Mouse (Mus musculus): ENCODE results near the gene Ptbp3. TPM values are rescaled to one million over a fixed set of nuclear protein-coding genes. Genes with fewer than 3 reads are reported as not detected.
A peak's percentile ranks its signal among the peaks of the same experiment; 100 is the strongest.

The Ptbp3 gene
- 10.9 TPM for polyA plus RNA-seq (2012; fragmentation: generic; extraction: Trizol)
- long read RNA-seq, experiment 1, full-length matches to known transcripts: 10 of 17 reads
- long read RNA-seq, experiment 1, partial matches to known transcripts: 2 of 17 reads
- long read RNA-seq, experiment 1, other reads (novel, unspliced or antisense): 5 of 17 reads
- long read RNA-seq, experiment 2, full-length matches to known transcripts: 89 of 101 reads
- long read RNA-seq, experiment 2, partial matches to known transcripts: 5 of 101 reads
- long read RNA-seq, experiment 2, other reads (novel, unspliced or antisense): 7 of 101 reads

GRCm38 (mm10) chr4:59549175-59549976, at the start of gene Ptbp3:
Ptbp3 (minus strand) TSS chr4:59549364.
- H3K36me3 ChIP-seq (ENCODE audit: control insufficient read depth, insufficient read depth): no peaks in the 10 kb centered on the region
- no peaks in the 10 kb centered on the region for H3K27me3 ChIP-seq (ENCODE audit: control insufficient read depth, insufficient read depth, insufficient read length)
- H3ac ChIP-seq (ENCODE audit: control insufficient read depth, insufficient read length, low read depth): peak within 1 kb of the TSS; percentile 83
- peaks cover 42% of the 10 kb centered on the region for H3K79me3 ChIP-seq (ENCODE audit: low read depth)
- TF ChIP-seq CEBPB (IDR thresholded peaks at IDR 0.05; ENCODE audit: low read depth) (no peak), MAX (IDR thresholded peaks at IDR 0.05) (peak; percentile 96)
- peaks cover 47% of the 10 kb centered on the region for H3K79me2 ChIP-seq (ENCODE audit: control insufficient read depth, insufficient read depth)
- H3K4me3 ChIP-seq (ENCODE audit: insufficient read depth, poor library complexity, severe bottlenecking): peak within 1 kb of the TSS; percentile 78

DNA sequence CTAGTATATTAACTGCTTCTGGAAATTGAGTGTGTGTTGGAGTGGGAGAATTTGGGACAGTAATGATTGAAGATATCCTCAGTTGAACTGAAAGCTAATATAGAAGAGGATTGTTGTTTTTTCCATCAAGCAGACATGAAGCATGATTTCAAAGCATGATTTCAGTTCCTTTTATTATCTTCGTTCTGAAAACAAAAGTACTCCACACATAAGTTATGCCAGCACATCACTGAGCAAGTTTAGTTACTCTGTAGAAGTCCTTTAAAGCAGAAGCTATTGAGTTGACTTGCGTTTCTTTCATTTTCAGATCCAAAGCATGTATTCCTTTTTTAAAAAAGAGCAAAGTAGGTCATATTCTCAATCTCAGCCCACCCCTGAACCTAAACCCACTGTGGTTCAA, 47.4 kb upstream of the Ptbp3 start:
- Histone ChIP-seq H3K27me3 (ENCODE audit: control insufficient read depth, insufficient read depth, insufficient read length) (no peaks in the 10 kb centered on the region), H3K79me3 (ENCODE audit: low read depth) (no peaks in the 10 kb centered on the region)
- TF ChIP-seq MYOG (IDR thresholded peaks at IDR 0.05; ENCODE audit: control insufficient read depth, extremely low read depth, insufficient read length) (no peak), MAX (IDR thresholded peaks at IDR 0.05) (no peak), CTCF (IDR thresholded peaks at IDR 0.05; ENCODE audit: control insufficient read depth, insufficient read depth, insufficient read length) (no peak), USF1 (IDR thresholded peaks at IDR 0.05; ENCODE audit: low read depth) (no peak), CEBPB (IDR thresholded peaks at IDR 0.05; ENCODE audit: low read depth) (no peak), FOSL1 (IDR thresholded peaks at IDR 0.05; ENCODE audit: insufficient read depth, low read length, poor library complexity, severe bottlenecking) (no peak), MYOD1 (IDR thresholded peaks at IDR 0.05; ENCODE audit: control insufficient read depth, insufficient read length, low read depth) (no peak)

DNA sequence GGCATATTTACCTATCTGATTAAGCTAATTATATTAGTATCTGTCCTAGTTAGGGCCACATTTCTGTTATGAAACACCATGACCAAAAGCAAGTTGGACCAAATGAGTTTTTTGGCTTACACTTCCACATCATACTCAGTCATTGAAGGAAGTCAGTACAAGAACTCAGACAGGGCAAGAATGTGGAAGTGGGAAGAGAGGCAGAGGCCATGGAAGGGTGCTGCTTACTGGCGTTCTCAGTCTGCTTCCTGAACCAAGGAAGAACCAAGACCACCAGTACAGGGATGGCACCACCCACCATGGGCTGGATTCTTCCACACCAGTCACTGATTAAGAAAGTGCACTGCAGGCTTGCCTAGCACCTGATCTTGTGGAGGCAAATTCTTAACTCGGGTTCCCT, 45.5 kb upstream of the Ptbp3 start:
- Histone ChIP-seq H3K79me2 (ENCODE audit: control insufficient read depth, insufficient read depth) (no peaks in the 10 kb centered on the region), H3K4me3 (ENCODE audit: insufficient read depth, poor library complexity, severe bottlenecking) (no peak overlapping the region), H3K27me3 (ENCODE audit: control insufficient read depth, insufficient read depth, insufficient read length) (no peaks in the 10 kb centered on the region), H3K36me3 (ENCODE audit: control insufficient read depth, insufficient read depth) (no peaks in the 10 kb centered on the region), H3K79me3 (ENCODE audit: low read depth) (no peaks in the 10 kb centered on the region), H3ac (ENCODE audit: control insufficient read depth, insufficient read length, low read depth) (no peak overlapping the region)
- TF ChIP-seq MYOG (IDR thresholded peaks at IDR 0.05; ENCODE audit: control insufficient read depth, extremely low read depth, insufficient read length) (no peak), MYOD1 (IDR thresholded peaks at IDR 0.05; ENCODE audit: control insufficient read depth, insufficient read length, low read depth) (no peak), USF1 (IDR thresholded peaks at IDR 0.05; ENCODE audit: low read depth) (no peak), CTCF (IDR thresholded peaks at IDR 0.05; ENCODE audit: control insufficient read depth, insufficient read depth, insufficient read length) (no peak), FOSL1 (IDR thresholded peaks at IDR 0.05; ENCODE audit: insufficient read depth, low read length, poor library complexity, severe bottlenecking) (no peak), MAX (IDR thresholded peaks at IDR 0.05) (no peak), CEBPB (IDR thresholded peaks at IDR 0.05; ENCODE audit: low read depth) (no peak)

More for the DNA sequence above, 47.4 kb upstream of the Ptbp3 start:
- Histone ChIP-seq H3K4me3 (ENCODE audit: insufficient read depth, poor library complexity, severe bottlenecking) (no peak overlapping the region), H3K79me2 (ENCODE audit: control insufficient read depth, insufficient read depth) (no peaks in the 10 kb centered on the region), H3K36me3 (ENCODE audit: control insufficient read depth, insufficient read depth) (no peaks in the 10 kb centered on the region), H3ac (ENCODE audit: control insufficient read depth, insufficient read length, low read depth) (no peak overlapping the region)

GRCm38 (mm10) chr4:59587872-59588226, 38.7 kb upstream of the Ptbp3 start:
- Histone ChIP-seq H3K27me3 (ENCODE audit: control insufficient read depth, insufficient read depth, insufficient read length) (no peaks in the 10 kb centered on the region), H3K79me2 (ENCODE audit: control insufficient read depth, insufficient read depth) (no peaks in the 10 kb centered on the region), H3K79me3 (ENCODE audit: low read depth) (no peaks in the 10 kb centered on the region), H3K36me3 (ENCODE audit: control insufficient read depth, insufficient read depth) (no peaks in the 10 kb centered on the region), H3K4me3 (ENCODE audit: insufficient read depth, poor library complexity, severe bottlenecking) (no peak overlapping the region), H3ac (ENCODE audit: control insufficient read depth, insufficient read length, low read depth) (no peak overlapping the region)
- TF ChIP-seq MAX (IDR thresholded peaks at IDR 0.05) (no peak), MYOG (IDR thresholded peaks at IDR 0.05; ENCODE audit: control insufficient read depth, extremely low read depth, insufficient read length) (no peak), MYOD1 (IDR thresholded peaks at IDR 0.05; ENCODE audit: control insufficient read depth, insufficient read length, low read depth) (no peak), CEBPB (IDR thresholded peaks at IDR 0.05; ENCODE audit: low read depth) (no peak), USF1 (IDR thresholded peaks at IDR 0.05; ENCODE audit: low read depth) (no peak), CTCF (IDR thresholded peaks at IDR 0.05; ENCODE audit: control insufficient read depth, insufficient read depth, insufficient read length) (no peak), FOSL1 (IDR thresholded peaks at IDR 0.05; ENCODE audit: insufficient read depth, low read length, poor library complexity, severe bottlenecking) (no peak)

DNA sequence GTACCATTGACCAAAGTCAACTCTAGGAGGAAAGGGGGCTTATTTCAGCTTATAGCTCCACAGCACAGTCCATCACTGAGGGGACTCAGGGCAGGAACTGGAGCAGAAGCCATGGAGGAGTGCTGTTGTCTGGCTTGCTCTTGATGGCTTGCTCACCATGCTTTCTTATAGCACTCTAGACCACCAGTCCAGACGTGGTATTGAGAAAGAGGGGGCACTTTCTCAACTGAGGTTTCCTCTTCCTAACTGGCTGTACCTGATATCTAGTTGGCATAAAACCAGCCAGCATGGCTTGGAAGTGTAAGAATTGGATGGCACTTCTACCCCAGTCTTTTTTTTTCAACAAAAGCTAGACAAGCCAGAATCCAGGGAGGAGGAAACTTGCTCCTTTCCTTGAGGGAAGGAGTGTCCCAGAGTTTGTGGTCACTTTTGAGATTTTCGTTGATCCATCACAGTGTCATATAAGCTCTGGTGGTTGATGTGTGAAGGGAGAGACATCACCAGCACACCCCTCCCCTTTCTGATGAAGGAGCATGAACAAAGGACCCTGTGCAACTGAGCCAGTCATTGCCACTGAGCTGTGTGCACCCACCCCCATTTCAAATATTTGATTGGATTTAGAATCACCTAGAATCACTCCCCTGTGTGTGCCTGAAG, 38.2 kb upstream of the Ptbp3 start:
- Histone ChIP-seq H3ac (ENCODE audit: control insufficient read depth, insufficient read length, low read depth) (no peak overlapping the region), H3K79me2 (ENCODE audit: control insufficient read depth, insufficient read depth) (no peaks in the 10 kb centered on the region), H3K36me3 (ENCODE audit: control insufficient read depth, insufficient read depth) (no peaks in the 10 kb centered on the region), H3K4me3 (ENCODE audit: insufficient read depth, poor library complexity, severe bottlenecking) (no peak overlapping the region), H3K79me3 (ENCODE audit: low read depth) (no peaks in the 10 kb centered on the region), H3K27me3 (ENCODE audit: control insufficient read depth, insufficient read depth, insufficient read length) (no peaks in the 10 kb centered on the region)
- TF ChIP-seq MAX (IDR thresholded peaks at IDR 0.05) (no peak), CEBPB (IDR thresholded peaks at IDR 0.05; ENCODE audit: low read depth) (no peak), USF1 (IDR thresholded peaks at IDR 0.05; ENCODE audit: low read depth) (no peak)
